Mouse (Mus musculus) forebrain, embryonic 14.5 days (tissue): Measurements from ENCODE around the gene 4931440F15Rik. TPM values are rescaled to one million over a fixed set of nuclear protein-coding genes. Genes with fewer than 3 reads are reported as not detected.

Source experiments
- ATAC-seq: fragments of 200-750 bp; cut with Nextera tagmentation; 2 replicates; pipeline ENCODE4 v1.8.0; 2017; ENCODE audit warnings: mild to moderate bottlenecking, moderate library complexity
- DNase-seq: peaks from one replicate; pipeline ENCODE4 v3.0.0-alpha.2; 2015; ENCODE audit warnings: low spot score
- H3K27ac ChIP-seq: fragments of 300-500 bp; sonication (generic); 2 replicates; pipeline ENCODE4 v1.5.1; 2014; ENCODE audit warnings: low read depth, mild to moderate bottlenecking, control low read depth, low read length, moderate library complexity
- H3K27me3 ChIP-seq: fragments of 300-500 bp; sonication (generic); replicated peaks from 2 replicates; pipeline ENCODE4 v1.6.1; 2014; ENCODE audit warnings: low read length, control low read depth, mixed read lengths; ENCODE audit not compliant: control insufficient read depth, insufficient read depth
- H3K36me3 ChIP-seq: fragments of 300-500 bp; sonication (generic); 2 replicates; pipeline ENCODE4 v1.6.1; 2014; ENCODE audit warnings: low read length, control low read depth; ENCODE audit not compliant: control insufficient read depth, insufficient read depth
- H3K4me1 ChIP-seq: fragments of 300-500 bp; sonication (generic); 2 replicates; pipeline ENCODE4 v1.6.1; 2014; ENCODE audit warnings: antibody characterized with exemption, low read length, control low read depth; ENCODE audit not compliant: control insufficient read depth, insufficient read depth
- H3K4me2 ChIP-seq: fragments of 300-500 bp; sonication (generic); 2 replicates; pipeline ENCODE4 v1.6.1; 2014; ENCODE audit warnings: mild to moderate bottlenecking, control low read depth, low read length
- H3K4me3 ChIP-seq: fragments of 300-500 bp; sonication (generic); 2 replicates; pipeline ENCODE4 v1.5.1; 2014; ENCODE audit warnings: low read depth, low read length, control low read depth
- H3K9ac ChIP-seq: fragments of 300-500 bp; sonication (generic); 2 replicates; pipeline ENCODE4 v1.6.1; 2014; ENCODE audit warnings: mild to moderate bottlenecking, low read length, control low read depth, moderate library complexity
- H3K9me3 ChIP-seq: fragments of 300-500 bp; sonication (generic); replicated peaks from 2 replicates; pipeline ENCODE4 v1.6.1; 2016; ENCODE audit warnings: low read length, control low read depth, mixed read lengths; ENCODE audit not compliant: control insufficient read depth
- WGBS: fragments of 180-500 bp; shearing (Covaris S2); extraction: QIAGEN DNeasy Blood & Tissue Kit; methylation state at CpG from one replicate; pipeline ENCODE4 v1.1.7; 2014; 5-methylcytosine and 5-hydroxymethylcytosine counted together
- polyA plus RNA-seq: library from polyadenylated mRNA; unstranded; fragments of >200 nt; fragmentation: Nextera tagmentation; extraction: Ambion mirVana; gene quantifications from 2 replicates; pipeline ENCODE4 v1.2.1, GENCODE M21; 2014

Gene 4931440F15Rik
- polyA plus RNA-seq, 1 experiment from 2014 or later: 0.11 TPM

DNA sequence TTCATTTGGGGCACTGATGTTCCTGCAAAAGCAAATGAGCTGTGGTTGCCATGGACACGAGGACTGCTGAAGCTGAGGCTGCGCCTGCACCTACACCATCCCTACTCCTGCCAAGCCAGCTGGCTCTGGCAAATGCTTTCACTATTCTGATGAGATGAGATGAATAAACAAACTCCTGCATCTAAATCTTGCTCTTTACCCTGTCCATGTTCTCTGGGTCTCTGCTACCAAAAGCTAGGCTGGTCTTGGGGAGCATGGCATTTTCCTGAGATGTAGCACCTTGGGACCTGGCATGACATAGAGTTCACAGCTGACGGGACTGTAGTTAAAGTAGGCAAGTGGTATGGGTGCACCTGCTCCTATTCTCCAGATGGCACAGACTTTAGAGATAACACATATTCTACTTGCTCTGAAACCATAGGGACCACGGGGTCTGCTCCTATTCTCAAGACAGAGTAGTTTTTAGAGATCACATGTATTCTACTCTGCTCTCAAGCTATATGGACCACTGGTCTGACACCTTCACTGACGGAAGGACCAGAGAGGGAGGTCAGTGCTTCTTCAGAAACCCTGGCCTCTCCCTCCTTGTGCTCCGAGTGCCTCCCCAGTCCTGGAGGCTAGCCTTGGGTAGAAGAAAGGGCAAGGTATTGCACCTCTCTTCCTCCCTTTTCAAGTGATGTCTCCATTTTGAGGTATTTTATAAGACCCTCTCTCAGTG, 36.4 kb downstream of the 4931440F15Rik start:
- Histone ChIP-seq H3K4me3 (no peak overlapping the region), H3K4me1 (peaks cover 12% of the 10 kb centered on the region), H3K9ac (no peak overlapping the region), H3K9me3 (no peaks in the 10 kb centered on the region), H3K4me2 (peak overlapping the region; percentile 28; the same call in 1 of the 2 replicates), H3K36me3 (no peaks in the 10 kb centered on the region), H3K27ac (peak overlapping the region; percentile 70), H3K27me3 (no peaks in the 10 kb centered on the region)
- peak; percentile 87 for DNase-seq
- 63% methylated on average over 6 of the region's 6 CpGs for WGBS
- peak; percentile 96 for ATAC-seq

DNA sequence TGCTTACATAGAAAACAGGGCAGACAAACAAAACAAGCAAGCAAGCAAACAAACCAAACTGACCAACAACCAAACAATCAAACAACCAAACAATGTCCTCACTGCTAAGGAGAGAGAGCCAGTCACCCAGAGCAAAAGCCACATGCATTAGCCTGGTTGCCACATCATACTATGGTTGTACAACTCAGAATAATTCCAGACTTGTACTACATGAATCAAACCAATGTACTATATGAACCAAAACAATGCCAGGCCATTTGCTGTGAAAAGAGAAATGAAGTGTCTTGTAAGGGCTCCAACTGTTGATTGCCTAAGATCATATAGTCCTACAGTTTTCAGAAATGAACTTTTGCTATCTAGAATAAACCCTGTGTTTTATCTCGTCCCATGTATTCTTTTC, 37.0 kb downstream of the 4931440F15Rik start:
- ATAC-seq (peak; percentile 3; the same call in 1 of the 2 replicates), DNase-seq (no peak)
- Histone ChIP-seq H3K27me3 (no peaks in the 10 kb centered on the region), H3K27ac (no peak overlapping the region), H3K4me2 (no peak overlapping the region), H3K9ac (no peak overlapping the region), H3K4me3 (no peak overlapping the region), H3K36me3 (no peaks in the 10 kb centered on the region), H3K4me1 (peaks cover 12% of the 10 kb centered on the region), H3K9me3 (no peaks in the 10 kb centered on the region)
- WGBS: 32% methylated on average over 1 of the region's 1 CpGs

DNA sequence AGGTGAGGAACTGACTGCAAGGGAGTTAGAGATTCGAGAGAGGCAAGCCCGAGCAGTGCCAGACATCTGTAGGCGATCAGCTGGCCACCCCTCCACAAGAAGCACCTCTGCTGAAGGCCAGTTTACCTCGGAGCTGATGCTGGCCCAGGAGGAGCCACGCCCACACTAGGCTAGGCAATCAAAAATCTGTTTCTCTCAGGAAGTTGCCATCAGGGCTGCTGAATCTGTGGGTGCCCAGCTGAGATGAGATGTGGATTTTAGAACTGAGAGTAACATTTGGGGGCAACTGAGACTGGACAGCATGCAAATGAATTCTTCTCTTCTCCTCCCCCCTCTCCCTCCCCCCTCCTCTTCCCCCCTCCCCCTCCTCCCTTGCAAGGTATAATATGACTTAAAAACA, 38.0 kb downstream of the 4931440F15Rik start:
- H3K27ac ChIP-seq: no peak overlapping the region
- H3K9me3 ChIP-seq: no peaks in the 10 kb centered on the region
- H3K4me2 ChIP-seq: no peak overlapping the region
- DNase-seq (no peak), ATAC-seq (no peak)
- H3K27me3 ChIP-seq: no peaks in the 10 kb centered on the region
- H3K4me3 ChIP-seq: no peak overlapping the region
- peaks cover 12% of the 10 kb centered on the region for H3K4me1 ChIP-seq
- no peaks in the 10 kb centered on the region for H3K36me3 ChIP-seq
- no peak overlapping the region for H3K9ac ChIP-seq
- WGBS: 22% methylated on average over 5 of the region's 5 CpGs

DNA sequence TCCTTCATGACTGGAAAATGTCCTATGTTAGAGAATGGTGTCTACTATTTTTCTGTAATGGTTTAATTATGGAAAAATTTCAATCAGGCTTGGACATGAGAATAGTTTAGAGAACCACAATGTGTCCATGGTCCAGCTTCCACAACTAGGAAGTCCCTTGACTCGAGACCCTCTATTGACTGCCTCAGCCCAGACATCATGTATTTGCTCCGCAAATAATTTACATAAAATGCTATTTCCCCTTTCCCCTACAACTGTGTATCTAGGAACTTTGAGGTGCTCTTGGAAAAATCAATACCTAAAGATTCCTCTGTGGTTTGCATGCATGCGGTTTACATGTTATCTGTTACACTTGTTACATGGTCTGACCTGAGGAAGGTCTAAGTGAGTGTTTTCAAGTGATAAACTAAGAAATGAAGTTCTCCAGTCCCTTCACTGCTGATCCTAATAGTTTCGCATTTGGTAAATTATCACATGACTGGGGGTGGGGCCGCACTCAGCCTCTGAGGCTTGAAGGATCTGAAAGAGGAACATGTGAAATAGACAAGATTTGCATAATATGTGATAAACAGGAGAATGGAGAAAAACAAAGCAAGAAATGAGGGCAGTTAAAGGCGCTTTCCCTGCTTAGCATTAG, 38.8 kb downstream of the 4931440F15Rik start:
- H3K36me3 ChIP-seq: no peaks in the 10 kb centered on the region
- no peak overlapping the region for H3K4me3 ChIP-seq
- no peak for ATAC-seq
- no peaks in the 10 kb centered on the region for H3K27me3 ChIP-seq
- no peak for DNase-seq
- 80% methylated on average over 6 of the region's 6 CpGs for WGBS
- H3K9me3 ChIP-seq: no peaks in the 10 kb centered on the region
- H3K4me1 ChIP-seq: peaks cover 12% of the 10 kb centered on the region
- no peak overlapping the region for H3K4me2 ChIP-seq
- H3K27ac ChIP-seq: no peak overlapping the region
- no peak overlapping the region for H3K9ac ChIP-seq

DNA sequence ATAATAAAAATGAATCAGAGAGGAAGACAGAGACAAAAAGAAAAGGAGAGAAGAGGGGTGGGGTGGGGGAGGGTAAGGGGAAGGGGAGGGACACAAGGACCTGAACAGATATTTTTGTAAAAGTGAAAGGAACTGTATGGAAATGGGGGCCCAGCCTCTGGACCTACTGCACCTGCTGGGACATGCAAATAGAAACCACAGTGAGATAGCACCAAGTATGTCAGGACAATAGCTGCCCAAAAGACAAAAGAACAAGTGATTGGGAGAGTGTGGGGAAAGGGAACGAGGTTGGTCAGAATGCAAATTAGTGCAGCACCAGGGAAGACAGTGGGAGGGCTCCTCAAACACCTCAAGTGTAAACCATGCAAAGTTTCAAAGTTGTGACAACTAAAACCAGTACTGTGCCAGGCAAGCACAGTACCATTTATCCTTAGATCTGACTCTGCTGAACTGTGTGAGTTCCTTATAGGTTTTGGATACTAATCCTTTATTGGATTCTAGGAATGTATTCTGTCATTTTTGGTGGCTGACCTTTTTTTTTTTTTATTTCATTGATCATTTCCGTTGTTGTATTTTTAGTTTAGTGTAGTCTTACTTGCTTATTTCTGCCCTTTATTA, 46.0 kb downstream of the 4931440F15Rik start:
- ATAC-seq (no peak), DNase-seq (no peak)
- Histone ChIP-seq H3K4me3 (no peak overlapping the region), H3K27me3 (no peaks in the 10 kb centered on the region), H3K4me1 (no peaks in the 10 kb centered on the region), H3K9me3 (no peaks in the 10 kb centered on the region), H3K4me2 (no peak overlapping the region), H3K27ac (no peak overlapping the region), H3K9ac (no peak overlapping the region), H3K36me3 (no peaks in the 10 kb centered on the region)
- WGBS: 34% methylated on average over 2 of the region's 2 CpGs

DNA sequence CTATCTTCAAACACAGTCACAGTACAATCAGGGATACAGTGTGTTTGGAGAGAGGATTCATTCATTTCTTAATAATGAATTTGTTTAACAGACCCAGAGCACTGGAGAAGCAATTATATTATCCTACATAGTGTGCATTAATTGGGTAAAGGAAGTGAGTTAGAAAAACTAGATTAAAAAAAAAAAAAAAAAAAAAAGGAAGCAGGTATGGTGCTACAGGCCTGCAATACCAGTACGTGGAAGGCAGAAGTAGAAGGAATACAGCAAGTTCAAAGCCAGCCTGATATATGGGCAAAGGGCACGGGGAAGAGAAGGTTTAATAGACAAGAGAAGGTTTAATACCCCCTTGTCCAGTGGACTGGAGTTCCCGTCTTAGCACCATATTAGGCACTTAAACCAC, 46.5 kb downstream of the 4931440F15Rik start:
- no peak for DNase-seq
- Histone ChIP-seq H3K9ac (no peak overlapping the region), H3K36me3 (no peaks in the 10 kb centered on the region), H3K4me2 (no peak overlapping the region), H3K9me3 (no peaks in the 10 kb centered on the region), H3K27me3 (no peaks in the 10 kb centered on the region), H3K4me3 (no peak overlapping the region), H3K4me1 (no peaks in the 10 kb centered on the region), H3K27ac (no peak overlapping the region)
- WGBS: 58% methylated on average over 3 of the region's 3 CpGs
- no peak for ATAC-seq

DNA sequence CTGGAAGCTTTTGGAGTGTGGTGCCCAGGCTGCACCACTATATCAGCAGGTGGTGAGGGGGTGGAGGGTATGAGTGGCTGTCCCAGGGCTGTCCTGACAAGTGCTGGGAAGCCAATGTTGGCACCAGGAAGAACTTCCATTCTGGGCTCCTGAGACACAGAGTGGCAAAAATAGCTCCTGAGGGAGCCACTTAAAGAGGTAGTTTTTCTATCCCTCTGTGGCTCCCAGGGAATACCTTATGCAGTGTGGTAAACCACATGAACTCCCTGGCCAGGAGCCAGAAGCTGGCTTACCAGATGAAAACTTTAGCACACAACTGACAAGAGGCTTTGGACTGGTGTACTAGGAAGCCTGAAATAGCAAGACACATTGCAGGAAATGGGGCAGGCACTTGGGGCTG, 47.5 kb downstream of the 4931440F15Rik start:
- Histone ChIP-seq H3K4me2 (no peak overlapping the region), H3K9me3 (no peaks in the 10 kb centered on the region), H3K4me1 (no peaks in the 10 kb centered on the region), H3K27me3 (no peaks in the 10 kb centered on the region), H3K36me3 (no peaks in the 10 kb centered on the region), H3K9ac (no peak overlapping the region), H3K4me3 (no peak overlapping the region), H3K27ac (no peak overlapping the region)
- DNase-seq (peak; percentile 9), ATAC-seq (no peak)

DNA sequence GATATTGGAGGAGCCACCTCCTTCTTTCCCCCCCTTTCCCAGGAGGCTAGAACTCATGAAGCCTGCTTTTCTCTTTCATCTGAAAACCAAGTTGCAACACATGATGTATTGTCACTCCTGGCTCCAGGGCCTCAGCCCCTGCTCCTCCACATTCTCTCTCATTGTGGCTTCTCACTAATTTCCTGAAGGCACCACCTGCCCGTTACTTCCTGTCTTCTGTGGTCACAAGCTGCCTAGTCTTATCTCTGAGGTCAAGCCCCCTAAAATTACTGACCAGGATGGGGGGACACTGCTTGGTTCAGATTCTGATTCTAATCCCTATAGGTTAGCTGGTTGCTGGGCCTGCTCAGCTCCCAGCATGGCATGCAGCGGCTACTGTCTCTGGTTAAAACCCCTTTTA, 50.7 kb downstream of the 4931440F15Rik start:
- Histone ChIP-seq H3K4me3 (no peak overlapping the region), H3K36me3 (no peaks in the 10 kb centered on the region), H3K4me2 (no peak overlapping the region), H3K4me1 (no peaks in the 10 kb centered on the region), H3K9ac (no peak overlapping the region), H3K27ac (peak overlapping the region; percentile 66; the same call in 1 of the 2 replicates), H3K9me3 (no peaks in the 10 kb centered on the region), H3K27me3 (no peaks in the 10 kb centered on the region)
- ATAC-seq: peak; percentile 14
- 77% methylated on average over 2 of the region's 2 CpGs for WGBS
- no peak for DNase-seq

DNA sequence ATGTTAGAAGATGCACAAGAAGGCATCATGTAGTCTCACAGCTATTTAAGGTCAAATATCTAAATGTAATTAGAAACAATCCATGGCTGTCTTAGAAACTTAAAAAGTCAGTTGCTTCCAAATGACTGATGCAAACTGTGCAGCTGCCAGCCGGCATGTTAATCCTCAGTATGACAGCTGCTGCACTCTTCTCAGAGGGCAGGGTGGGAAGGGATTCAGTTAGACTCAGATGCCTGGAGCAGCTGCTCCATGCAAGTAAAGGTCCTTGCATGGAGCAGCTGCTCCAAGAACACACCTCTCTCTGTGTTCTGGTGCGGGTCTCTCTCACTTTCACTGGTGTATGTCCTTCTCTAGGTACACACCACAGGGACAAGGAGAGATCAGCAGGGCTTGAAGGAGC, 51.2 kb downstream of the 4931440F15Rik start:
- 42% methylated on average over 2 of the region's 2 CpGs for WGBS
- peak; percentile 66 for DNase-seq

More for the DNA sequence above, 51.2 kb downstream of the 4931440F15Rik start:
- Histone ChIP-seq H3K27ac (peak overlapping the region; percentile 66; the same call in 1 of the 2 replicates), H3K9ac (no peak overlapping the region), H3K9me3 (no peaks in the 10 kb centered on the region), H3K36me3 (no peaks in the 10 kb centered on the region), H3K4me3 (no peak overlapping the region), H3K27me3 (no peaks in the 10 kb centered on the region), H3K4me1 (no peaks in the 10 kb centered on the region), H3K4me2 (no peak overlapping the region)
- peak; percentile 82 for ATAC-seq
